Mouse (Mus musculus): Measurements from ENCODE around the gene Xirp1. TPM values are rescaled to one million over a fixed set of nuclear protein-coding genes. Genes with fewer than 3 reads are reported as not detected.
A peak's percentile ranks its signal among the peaks of the same experiment; 100 is the strongest.

Xirp1 gene
- 0.04 TPM in 2 replicates for polyA plus RNA-seq (2012; rRNA removed)

DNA sequence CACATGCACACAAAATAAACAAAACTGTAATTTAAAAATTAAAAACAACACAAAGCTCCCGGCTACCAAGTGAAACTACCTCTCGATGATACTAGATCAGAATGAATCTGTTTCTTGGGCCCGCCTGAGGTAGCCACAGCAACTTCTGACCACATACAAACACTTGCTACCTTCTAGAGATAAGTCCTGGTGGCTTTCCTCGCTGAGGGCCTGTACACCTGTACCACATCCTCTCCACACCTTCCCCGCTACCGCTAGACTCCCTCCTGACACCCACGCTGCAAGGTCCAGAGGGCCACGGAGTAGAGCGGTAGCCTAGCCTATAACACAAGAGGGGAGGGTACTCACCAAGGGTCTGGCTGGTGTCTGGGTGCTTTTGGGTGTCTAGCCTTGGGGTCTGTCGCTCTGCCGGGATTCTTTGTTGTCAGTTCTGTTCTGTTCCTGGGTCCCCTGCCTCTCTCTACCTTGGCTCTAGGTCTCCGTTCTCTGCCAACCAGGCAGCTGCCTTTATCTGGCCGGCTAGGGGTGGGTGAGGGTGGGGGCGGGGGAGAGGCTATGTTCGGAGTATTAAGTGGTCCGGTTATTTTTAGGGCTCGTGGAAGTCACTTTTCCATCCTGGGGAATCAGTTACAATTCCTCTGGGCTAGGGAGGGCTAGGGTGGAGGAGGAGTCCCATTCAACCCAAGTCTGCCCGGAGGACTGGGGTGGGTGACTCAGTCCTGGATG lies at the start of gene Xirp1:
Gene Xirp1, minus strand, starts transcription at position 513 of the 726 bp plus-strand sequence.
- DNase-seq (ENCODE audit: extremely low spot score in 1 of 2, low spot score in 1 of 2), result no peak

DNA sequence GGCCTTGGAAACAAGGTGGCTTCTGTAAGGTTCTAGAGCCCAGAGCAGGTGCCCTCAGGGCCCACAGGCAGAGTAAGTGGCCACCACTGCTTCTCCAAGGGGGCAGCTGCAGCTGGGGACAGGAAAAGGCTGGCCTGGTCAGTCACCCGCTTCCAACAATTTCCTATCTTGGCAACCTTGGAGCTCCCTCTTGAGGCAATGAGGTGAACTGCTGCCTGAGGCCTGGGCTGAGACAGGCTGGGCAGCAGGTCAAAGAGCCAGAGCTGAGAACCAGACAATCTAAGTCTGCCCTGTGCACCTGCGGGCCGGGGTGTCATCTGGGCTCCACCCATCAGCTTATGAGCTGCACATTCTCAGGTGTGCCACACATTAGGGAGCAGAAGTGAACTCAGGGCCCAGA lies 49.8 kb upstream of the Xirp1 start:
- DNase-seq (ENCODE audit: extremely low spot score in 1 of 2, low spot score in 1 of 2), result peak; percentile 37 to 89

DNA sequence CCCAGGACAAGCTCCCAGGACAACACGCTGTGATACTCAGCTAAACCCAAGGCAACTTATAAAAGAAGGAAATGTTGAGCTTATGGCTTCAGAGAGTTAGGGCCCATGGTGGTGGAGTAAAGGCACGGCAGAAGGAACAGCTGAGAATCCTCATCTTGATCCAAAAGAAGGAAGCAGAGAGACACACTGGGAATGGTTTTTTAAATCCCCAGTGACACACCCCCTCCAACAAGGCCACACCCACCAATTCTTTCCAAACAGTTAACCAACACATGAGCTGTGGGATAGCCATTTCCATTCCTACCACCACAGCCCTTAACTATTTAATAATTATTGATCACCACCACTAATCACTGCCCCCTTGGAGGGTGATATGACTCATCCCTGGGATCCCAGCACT lies 47.9 kb upstream of the Xirp1 start:
- no peak for DNase-seq (ENCODE audit: extremely low spot score in 1 of 2, low spot score in 1 of 2)

GRCm38 (mm10) chr9:120069779-120070178 lies 46.4 kb upstream of the Xirp1 start, which contains the start of gene Cx3cr1:
TSS of gene Cx3cr1 (minus strand) at chr9:120069879.
- DNase-seq (ENCODE audit: extremely low spot score in 1 of 2, low spot score in 1 of 2), result no peak

DNA sequence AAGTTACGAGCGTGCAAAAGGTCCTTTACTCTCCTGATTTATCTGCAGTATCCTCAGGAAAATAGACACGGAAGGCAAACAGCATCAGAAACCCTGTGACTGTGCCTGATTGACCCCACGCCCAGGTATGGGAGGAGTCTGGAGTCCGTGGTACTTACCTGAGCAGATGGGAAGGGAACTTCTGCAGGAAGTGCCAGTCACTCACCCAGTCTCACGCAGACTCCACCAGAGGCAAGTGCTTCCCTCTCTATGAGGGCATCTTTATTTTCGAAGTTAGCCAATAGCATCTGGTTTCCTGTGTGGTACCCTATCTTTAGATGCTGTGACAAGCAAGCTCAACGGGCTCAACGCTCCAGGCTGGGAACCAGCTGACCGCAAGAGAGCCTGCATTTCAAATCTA lies 44.6 kb upstream of the Xirp1 start:
- no peak for DNase-seq (ENCODE audit: extremely low spot score in 1 of 2, low spot score in 1 of 2)

GRCm38 (mm10) chr9:120067609-120068008 lies 44.2 kb upstream of the Xirp1 start:
- DNase-seq (ENCODE audit: extremely low spot score in 1 of 2, low spot score in 1 of 2), result no peak

GRCm38 (mm10) chr9:120064317-120064716 lies 40.9 kb upstream of the Xirp1 start:
- DNase-seq (ENCODE audit: extremely low spot score in 1 of 2, low spot score in 1 of 2), result no peak

DNA sequence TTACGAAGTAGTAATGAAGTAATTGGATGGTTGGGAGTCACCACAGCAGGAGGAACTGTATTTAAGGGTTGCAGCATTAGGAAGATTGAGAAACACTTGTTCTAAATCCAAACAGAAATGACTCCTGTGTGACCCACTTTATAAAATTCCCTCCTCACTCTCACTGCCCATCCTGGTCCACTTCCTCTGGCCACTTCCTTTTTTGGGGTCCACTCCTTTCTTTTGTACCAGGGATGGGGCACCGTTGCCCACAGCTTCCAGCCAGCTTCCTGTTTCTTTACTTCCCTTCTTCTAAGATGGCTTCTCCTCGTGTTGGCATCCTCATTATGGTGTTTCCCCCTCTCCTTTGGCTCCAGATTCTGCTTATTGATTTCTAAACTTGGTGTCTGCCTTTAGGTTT lies 35.3 kb upstream of the Xirp1 start:
- DNase-seq (ENCODE audit: extremely low spot score in 1 of 2, low spot score in 1 of 2), result no peak

DNA sequence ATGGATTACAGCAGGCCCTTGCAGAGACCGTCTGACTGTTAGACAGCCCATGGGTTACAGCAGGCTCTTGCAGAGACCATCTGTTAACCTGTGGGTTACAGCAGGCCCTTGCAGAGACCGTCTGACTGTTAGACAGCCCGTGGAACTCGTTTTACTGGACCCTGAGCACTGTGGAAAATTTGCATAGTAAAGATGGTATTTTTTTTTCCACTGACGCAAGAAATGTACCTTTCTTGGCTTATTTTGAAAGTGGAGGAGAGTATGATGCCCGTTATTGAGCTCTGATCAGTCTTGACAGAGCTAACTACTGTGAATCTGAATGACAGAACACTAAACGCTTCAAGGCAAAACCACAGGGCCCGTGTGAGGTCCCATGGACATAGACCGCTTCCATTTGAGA lies 32.8 kb upstream of the Xirp1 start:
- no peak for DNase-seq (ENCODE audit: extremely low spot score in 1 of 2, low spot score in 1 of 2)

DNA sequence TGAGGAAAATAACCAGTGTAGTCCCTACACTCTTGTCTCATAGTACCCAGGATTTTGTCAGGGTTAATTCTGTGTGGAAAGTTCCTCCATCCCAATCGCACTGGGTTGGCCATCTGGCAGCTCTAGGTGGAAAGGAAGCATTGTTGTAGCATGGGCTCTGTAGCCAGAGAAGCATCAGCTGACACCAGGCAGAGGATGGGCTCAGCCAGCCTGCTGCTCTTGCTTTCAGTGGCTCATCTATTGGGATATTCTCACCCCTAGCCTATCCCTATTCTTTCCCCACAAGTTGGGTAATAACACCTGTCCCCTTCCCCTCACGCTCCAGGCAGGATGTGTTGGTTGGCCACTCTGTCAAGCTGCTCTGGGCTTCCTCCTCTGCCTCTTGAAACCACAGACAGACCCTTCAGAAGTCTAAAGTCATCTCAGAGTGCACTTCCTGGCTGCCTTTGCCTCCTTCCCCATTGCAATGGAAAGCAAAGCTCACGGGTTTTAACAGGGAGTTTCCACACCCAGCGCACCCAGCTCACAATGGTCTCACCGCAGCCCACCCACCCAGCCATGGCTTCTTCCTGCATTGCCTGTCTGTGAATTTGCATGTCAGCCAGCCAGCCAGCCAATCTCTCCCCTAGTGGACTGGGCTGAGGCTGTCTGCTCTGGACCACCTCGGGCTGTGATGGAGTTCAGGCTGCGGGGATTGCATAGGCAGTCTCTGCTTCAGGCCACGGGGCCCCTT lies 31.3 kb upstream of the Xirp1 start:
- DNase-seq (ENCODE audit: extremely low spot score in 1 of 2, low spot score in 1 of 2), result peak in 1 of 2 experiments; percentile 15

DNA sequence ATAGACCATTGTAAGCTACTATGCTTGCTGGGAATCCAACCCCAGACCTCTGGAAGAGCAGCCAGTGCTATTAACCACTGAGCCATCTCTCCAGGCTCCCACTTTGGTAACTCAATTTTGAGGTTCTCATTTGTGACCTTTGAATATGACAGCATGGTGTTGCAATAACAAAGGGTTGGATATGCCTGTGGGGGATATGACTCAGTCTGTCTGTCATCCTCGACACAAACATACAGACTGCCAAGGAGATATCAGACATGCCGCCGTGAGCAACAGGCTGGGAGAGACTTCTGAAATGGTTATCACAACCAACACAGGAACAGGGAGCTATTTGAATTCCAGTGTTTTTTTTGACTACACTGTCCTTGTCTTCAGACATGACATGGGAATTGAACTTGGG lies 26.0 kb upstream of the Xirp1 start:
- DNase-seq (ENCODE audit: extremely low spot score in 1 of 2, low spot score in 1 of 2), result no peak

DNA sequence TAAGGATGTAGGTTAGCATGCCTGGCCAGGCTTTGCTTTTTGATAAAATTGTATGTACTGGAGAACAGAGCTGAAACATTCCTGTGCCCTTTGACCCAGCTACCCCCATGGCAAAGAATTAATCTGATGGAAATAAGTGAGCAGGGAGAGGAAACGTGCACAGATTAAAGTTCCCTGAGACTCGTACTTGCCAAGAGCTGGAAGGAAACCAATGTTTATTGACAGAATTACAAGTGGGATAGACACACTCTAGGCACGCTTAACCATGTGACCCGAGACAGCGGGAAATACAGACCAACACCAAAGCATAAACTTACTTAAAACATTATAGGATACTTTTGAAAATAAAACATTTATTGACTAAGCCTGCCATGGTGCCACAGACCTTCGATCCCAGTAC lies 25.1 kb upstream of the Xirp1 start:
- DNase-seq (ENCODE audit: extremely low spot score in 1 of 2, low spot score in 1 of 2), result no peak

DNA sequence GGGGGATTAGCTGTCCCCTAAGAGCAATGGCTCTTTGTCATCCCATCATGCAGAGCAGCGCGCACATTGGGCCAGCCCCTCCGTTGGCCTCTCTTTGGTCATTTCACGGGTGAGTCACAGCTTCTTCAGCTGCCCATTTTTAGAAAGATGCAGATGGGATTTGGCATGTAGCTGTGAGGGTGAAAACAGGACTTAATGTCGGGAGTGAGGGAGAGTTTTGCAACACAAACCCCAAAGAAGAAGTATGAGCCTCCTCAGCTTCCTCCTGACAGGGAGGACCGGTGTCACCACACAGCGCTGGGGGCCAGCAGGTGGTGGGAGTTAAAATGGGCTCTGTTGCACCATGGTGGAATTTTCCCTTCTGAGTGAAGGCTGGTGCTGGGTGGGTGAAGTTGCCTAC lies 19.7 kb upstream of the Xirp1 start:
- peak in 1 of 2 experiments; percentile 21 for DNase-seq (ENCODE audit: extremely low spot score in 1 of 2, low spot score in 1 of 2)

- DNase-seq (ENCODE audit: extremely low spot score in 1 of 2, low spot score in 1 of 2), result no peak
Measured at GRCm38 (mm10) chr9:120037414-120037813, 14.0 kb upstream of the Xirp1 start.

- no peak for DNase-seq (ENCODE audit: extremely low spot score in 1 of 2, low spot score in 1 of 2)
Measured at GRCm38 (mm10) chr9:120034375-120034774, 11.0 kb upstream of the Xirp1 start.

- DNase-seq (ENCODE audit: extremely low spot score in 1 of 2, low spot score in 1 of 2), result no peak
Measured at GRCm38 (mm10) chr9:120032710-120033109, 9.3 kb upstream of the Xirp1 start.

GRCm38 (mm10) chr9:120030421-120030820 lies 7.0 kb upstream of the Xirp1 start:
- DNase-seq (ENCODE audit: extremely low spot score in 1 of 2, low spot score in 1 of 2), result no peak

DNA sequence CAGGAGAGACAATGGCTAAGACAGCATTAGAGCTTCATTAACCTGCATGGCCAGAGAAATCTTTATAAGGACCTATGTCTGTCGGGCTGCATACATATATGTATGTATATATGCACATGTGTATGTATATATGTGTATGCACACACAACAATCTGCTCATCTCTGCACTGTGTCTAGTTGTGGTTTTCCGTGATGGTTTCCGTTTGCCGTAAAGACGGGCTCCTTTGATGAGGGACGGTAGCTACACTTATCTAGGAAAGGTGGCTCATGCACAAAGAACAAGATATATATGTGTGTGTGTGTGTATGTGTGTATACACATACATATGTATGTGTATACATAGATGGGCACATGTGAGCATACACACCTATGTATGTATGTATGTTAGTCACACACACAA lies 6.5 kb upstream of the Xirp1 start:
- DNase-seq (ENCODE audit: extremely low spot score in 1 of 2, low spot score in 1 of 2), result no peak

- peak in 1 of 2 experiments; percentile 72 for DNase-seq (ENCODE audit: extremely low spot score in 1 of 2, low spot score in 1 of 2)
Measured at GRCm38 (mm10) chr9:120027401-120028151, 4.2 kb upstream of the Xirp1 start.

DNA sequence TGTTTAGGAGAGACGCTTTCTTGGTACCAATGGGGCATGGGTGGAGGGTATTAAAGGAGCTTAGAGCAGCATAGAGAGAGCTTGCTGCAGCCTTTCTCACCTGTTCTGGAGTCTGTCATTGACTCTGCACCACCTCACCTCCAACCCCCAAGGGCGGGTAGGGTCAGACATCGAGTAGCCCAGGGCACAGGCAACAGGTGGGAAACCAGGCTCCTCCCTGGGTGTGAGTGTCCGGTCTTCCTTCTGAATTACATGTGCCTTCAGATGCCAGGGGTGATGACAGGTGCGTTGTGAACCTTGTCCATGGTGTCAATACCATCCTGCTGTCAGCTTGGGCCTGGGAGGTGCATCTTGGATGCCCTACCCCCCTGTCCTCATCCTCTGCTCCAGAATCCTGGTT lies 1.2 kb upstream of the Xirp1 start:
- DNase-seq (ENCODE audit: extremely low spot score in 1 of 2, low spot score in 1 of 2), result no peak

DNA sequence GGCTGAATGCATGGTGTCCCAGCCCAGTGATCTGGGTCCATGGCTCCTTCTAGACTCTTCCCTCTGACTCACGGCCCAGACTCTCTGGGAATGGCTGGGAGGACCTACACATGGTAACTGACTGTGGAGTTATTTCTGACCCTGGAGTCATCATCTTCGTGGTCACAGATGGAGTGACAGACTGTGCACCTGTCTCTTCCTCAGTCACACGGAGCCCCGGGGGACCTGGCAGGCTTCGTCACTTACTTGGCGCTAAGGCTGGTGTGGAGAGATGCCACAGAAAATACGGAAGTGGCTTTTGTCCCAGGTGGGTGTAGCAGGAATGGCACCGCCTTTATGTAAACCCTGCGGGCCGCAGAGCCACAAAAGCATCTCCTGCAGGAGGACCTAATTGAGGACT lies 773 bp upstream of the Xirp1 start:
- peak in 1 of 2 experiments; percentile 52 for DNase-seq (ENCODE audit: extremely low spot score in 1 of 2, low spot score in 1 of 2)

All from frontal cortex, adult 2 months (tissue).